Mouse (Mus musculus): ENCODE data around the gene Dpp6.

The Dpp6 gene

DNA sequence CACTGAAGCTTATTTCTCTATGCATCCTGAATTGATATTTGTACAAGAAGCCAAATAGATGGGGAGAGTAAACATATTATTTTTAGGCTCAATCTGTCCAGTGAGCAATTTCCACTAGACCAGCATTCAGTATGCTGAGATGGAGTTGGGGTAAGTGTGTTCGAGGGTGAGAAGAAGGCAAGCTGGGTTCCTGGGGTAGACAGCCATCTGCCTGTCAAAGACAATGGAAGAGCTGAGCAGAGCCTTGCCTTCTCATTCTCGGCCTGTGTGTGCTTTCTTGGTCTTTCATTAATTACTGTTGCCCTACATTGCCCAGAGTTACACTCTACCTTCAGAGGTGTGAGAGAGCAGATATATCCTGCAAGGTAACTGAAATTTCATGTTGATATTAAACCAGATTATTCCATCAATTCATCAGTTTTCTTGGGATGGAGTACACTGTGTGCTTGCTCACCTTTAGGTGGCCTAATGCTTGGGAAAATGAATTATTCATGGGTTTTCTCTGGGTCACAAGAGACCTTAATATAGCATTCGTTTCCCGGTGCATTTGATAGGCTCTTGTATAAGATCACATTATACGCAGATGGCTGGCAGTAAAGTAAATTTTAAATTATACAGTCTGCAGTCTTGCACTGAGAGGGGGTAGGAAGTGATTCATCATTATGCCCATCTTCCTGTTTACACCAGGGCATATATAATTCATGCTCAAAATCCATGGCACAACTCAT lies 374.4 kb downstream of the Dpp6 start:
- DNase-seq (ENCODE audit: inconsistent age in 2 of 2, low spot score in 1 of 2) = no peak

DNA sequence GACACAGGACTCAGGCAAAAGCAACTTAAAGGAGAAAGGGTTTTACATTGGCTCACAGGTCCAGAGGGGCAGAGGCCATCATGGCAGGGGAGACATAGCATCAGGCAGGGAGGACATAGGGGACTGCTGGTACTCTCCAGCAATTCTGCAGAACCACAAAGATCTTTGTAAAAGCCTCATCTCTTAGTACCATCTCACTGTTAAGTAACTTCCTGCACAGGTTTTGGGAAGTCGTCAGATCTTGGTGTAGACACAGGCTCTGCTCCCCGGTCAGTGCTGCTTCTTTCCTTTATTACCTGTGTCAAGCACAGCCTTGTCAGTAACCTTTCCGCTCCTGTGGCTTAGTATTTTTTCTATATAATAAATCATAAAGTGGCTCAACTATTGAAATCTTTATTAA lies 377.2 kb downstream of the Dpp6 start:
- no peak for DNase-seq (ENCODE audit: inconsistent age in 2 of 2, low spot score in 1 of 2)

DNA sequence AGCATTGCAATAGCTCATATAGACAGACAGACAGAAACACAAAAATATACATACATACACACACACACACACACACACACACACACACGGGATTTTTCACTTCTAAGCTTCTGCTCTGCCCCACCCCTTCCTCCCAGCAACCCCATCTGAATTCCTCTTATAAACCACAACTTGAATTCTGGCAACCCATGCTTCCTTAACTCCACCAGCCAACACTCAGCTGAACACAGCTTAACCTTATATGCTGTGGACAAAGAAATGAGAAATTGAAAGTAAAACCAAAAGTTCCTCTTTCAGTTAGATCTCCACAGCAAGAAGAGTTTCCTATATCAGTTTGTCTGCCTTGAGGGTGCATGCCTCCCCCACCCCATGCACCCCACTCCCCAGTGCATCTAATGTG lies 378.0 kb downstream of the Dpp6 start:
- no peak for DNase-seq (ENCODE audit: inconsistent age in 2 of 2, low spot score in 1 of 2)

DNA sequence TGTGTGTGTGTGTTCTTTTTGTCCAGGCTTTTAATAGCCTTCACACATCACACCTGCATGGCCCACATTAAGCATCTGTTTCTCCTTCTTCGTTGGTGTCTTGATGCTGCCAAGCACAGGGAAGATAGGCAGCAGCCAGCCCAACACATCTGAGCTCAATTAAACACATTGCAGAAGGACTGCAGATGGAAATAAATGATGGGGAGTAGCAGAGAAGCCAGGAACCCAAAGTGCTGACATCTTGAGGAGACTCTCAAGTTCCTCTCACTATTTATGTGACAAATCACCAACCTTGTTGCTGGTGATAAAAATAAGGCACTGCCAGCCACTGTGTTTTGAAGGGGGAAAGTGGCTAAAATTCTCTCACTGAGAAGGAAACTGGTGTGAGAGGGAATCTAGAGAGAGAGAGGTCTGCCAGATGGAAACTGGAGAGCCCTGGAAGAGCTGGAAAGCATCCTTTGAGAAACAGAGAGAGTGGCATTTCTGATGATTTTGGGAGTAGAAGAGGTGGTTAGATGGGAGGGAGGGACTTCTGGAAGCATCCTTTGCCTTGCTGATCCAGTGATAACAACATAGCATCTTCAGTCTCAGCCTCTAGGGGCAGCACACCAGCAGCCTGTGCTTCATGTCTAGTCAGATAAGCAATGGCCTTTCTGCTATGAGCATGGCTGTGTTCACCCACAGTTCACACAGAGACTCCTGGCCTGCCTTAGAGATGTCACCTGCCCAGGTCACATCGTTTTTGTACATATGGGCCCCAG lies 383.8 kb downstream of the Dpp6 start:
- DNase-seq (ENCODE audit: inconsistent age in 2 of 2, low spot score in 1 of 2) = no peak

DNA sequence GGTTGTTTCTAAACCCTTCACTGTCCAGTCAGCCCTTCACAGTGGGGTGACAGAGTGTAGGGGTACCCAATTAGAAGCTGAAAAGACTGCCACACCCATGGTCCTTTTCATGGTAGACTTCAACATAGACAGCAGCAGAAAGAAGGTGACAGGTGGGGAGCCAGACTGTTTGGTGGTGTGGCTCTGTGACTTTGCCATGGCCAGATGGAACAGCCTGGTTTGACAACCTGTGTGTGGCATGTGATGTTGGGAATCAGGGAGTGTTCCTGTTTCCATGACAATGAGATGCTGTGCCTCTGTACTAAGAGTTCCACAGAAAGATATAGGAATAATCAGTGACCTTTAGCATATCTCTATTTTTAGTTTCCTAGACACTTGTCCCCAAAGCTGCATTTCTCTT lies 386.1 kb downstream of the Dpp6 start:
- DNase-seq (ENCODE audit: inconsistent age in 2 of 2, low spot score in 1 of 2) = no peak

DNA sequence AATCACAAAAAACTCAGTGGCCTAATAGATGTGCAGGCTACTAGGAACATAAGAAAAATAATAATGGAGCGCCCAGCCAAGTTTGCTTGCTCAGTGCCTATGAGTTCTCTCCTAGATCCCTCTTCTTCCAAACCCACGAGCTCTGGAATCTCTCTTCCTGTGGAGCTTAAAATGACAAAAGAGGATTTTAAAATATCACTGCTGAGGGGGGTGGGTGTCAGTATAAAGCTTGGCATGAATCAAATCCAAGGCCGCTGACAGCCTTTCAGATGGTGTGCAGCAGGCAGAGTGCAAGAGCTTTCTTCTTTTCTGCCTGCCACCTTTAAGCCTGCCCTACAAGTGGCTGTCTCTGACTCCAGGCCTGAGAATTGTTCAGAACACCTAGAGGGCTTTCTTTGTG lies 387.7 kb downstream of the Dpp6 start:
- peak in 1 of 2 experiments; percentile 39 for DNase-seq (ENCODE audit: inconsistent age in 2 of 2, low spot score in 1 of 2)

DNA sequence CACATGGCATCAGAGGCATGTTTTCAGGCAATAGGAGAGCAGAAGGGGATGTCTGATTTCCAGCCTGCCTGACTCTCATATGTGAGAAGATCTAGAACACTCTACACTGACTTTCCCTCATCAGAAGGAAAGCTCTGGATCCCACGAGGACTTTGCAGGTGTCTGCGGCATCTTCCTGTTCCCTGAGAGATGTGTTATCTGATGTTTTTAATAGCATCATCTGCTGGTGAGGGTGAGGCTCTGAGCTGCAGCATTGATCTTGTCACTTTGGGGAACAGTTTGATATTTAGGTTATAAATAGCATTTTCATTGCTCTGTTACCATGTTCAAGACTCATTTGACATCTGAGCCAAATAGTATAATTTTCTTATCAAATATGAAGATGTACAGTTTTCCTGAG lies 388.8 kb downstream of the Dpp6 start:
- DNase-seq (ENCODE audit: inconsistent age in 2 of 2, low spot score in 1 of 2) = no peak

DNA sequence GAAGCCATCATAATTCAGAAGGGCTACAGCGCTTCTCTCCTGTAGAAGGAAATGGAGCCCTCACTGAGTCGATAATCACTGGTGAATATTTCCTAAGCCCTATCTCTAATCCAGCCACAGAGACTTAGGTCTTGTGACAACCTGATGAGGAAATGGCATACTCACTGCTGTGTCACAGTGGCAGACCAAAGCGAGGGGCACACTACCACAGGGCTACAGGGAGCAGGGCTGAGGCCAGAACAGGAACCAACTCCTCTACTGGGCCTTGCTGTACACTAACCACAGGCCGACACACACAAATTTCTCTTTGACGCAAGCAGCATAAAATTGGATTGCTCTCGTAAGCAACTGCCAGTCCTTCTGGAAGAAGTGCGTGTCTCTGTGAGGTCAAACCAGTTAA lies 389.2 kb downstream of the Dpp6 start:
- DNase-seq (ENCODE audit: inconsistent age in 2 of 2, low spot score in 1 of 2) = no peak

DNA sequence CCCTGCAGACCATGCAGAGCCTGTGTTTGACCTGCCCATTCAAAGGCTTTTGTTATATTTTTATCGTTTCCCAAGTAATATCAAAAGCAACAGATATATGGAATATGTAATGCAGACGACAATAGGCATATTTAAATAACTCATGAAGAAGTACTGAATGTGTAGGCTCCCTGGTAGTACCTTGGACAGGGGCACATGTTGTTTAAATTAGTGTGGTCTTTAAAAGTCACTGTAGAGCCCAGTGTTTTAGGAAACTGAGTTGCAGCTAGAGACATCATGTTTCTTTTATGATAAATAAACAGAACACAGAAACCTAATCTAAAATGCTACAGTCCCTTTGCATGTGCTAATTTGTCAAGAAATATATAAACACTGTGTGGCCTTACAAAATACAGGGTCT lies 403.1 kb downstream of the Dpp6 start:
- DNase-seq (ENCODE audit: inconsistent age in 2 of 2, low spot score in 1 of 2) = no peak

DNA sequence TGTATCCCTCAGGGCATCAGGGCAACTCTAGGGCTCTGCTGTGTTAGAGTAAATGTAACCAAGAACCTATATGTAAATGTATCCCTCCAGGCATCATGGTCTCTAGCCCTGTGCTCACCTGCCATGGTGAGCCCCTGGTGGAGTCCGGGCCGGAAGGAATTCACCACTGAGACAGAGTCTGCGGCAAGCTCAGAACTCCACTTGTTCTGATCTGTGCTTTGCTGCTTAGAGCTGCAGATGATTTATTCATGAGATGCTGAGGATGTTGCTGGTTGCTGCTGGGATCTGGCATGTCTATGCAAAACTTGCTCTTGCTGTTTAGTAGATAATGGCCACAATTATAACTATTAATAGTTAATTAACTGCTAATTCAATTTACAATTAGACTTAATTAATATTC lies 425.1 kb downstream of the Dpp6 start:
- no peak for DNase-seq (ENCODE audit: inconsistent age in 2 of 2, low spot score in 1 of 2)

DNA sequence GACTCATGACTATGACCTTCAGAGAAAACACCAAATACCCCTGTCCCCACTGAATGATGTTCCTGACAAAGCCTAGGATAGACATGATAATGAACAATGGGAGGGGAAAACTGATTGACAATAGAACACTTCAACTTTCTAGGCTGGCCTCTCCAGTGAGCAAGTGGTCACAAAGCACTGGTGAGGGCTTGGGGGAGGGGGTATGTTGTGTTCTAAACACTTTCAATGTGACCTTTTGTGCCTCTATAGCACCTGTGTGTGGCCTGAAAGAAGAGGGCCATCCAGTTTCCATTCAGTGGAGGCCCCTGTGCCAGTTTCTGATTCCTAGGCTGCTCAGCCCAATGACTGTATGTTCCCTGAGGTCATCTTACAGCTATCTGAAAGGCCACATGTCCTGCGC lies 426.2 kb downstream of the Dpp6 start:
- DNase-seq (ENCODE audit: inconsistent age in 2 of 2, low spot score in 1 of 2) = no peak

DNA sequence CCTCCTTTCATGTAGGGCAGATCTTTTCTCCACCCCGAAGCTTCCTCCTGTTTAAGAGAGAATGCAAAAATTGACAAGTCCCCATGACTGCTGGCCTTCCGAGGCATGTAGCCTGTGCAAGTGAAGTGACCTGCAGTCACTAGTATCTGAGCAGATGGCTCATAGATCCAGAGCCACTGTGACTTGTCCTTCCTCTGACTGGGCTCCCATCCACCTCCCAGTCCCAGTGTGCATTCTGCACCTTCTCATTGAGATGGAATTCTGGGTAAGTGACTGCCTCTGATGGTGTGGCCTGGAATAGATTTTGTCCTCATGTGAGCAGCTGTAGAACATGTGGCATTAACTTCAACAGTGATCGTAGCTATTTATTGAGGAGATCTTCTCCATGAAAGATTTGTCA lies 430.8 kb downstream of the Dpp6 start:
- no peak for DNase-seq (ENCODE audit: inconsistent age in 2 of 2, low spot score in 1 of 2)

DNA sequence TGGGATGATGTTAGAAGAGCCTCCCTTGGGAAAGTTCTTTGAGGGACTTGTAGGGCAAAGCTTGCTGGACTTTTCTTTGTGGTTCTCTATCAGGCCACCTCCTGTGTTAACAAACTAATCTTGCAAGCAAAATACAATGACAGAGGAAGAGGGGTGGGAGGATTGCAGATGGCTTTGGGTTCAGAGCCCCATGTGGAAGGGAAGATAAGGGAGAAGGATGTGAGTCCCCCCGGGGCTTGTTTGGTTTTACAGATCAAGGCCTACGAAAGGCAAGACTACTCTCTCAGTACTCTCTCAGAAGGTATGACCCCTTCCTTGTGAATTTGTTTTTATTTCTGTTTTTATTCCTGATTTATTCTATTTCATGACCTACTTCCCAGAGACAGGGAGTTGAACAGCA lies 431.7 kb downstream of the Dpp6 start:
- DNase-seq (ENCODE audit: inconsistent age in 2 of 2, low spot score in 1 of 2) = no peak

DNA sequence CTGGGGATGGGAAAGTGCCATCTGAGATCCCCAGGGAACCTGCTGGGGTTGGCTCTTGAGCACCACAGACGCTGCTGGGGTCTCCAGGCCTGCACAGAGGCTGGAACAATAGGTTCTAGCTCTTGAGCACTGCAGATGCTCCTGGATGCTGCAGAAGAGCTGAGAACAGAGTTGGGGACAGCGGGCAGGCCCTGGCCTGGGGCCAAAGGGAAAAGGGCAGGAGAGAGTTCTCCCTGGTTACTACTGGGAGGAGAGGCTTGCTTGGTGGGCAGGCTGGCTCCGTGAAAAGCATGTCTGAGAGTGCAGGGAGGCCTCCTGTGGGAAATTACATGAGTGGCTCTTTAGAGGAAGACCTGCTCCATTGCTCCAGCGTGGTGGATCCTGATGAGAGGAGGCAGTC lies 432.9 kb downstream of the Dpp6 start:
- DNase-seq (ENCODE audit: inconsistent age in 2 of 2, low spot score in 1 of 2) = peak; percentile 47 to 56

DNA sequence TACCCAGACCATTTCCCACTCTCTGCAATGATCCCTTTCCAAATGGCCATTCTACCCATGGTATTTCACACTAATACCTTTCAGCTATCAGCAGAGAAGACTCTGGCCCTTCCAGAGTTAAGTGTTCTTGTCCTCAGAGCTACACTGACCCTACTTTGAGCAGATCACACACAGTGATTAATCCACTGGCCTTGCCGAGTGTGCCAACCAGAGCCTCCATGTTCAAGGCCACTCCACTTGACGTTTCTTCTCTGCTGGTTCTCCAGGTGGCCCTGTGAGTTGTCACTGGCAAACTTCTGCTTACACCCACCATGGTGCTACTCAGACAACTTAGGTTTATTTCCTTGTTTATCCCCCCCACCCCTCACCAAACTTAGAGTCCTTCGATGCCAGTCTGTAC lies 433.9 kb downstream of the Dpp6 start:
- DNase-seq (ENCODE audit: inconsistent age in 2 of 2, low spot score in 1 of 2) = peak; percentile 85 to 89

DNA sequence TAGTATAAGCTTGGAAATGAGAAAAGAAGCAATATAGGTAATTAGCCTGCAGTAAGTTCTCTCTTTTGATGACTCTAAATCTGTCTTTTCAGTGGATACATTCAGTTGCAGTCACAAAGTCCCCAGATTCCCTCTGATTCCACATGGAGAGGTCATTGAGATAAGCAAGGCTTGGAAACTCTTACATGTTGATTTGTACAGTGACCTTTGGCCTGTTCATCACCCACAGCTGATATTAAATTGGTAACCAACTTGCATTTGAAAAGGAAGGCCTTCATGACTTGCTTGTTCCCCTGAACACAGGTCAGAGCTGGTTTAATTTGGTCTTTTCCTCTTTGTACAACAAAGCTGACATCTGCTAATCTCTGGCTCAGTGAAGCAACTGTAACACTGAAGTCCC lies 434.4 kb downstream of the Dpp6 start:
- peak; percentile 36 to 77 for DNase-seq (ENCODE audit: inconsistent age in 2 of 2, low spot score in 1 of 2)

DNA sequence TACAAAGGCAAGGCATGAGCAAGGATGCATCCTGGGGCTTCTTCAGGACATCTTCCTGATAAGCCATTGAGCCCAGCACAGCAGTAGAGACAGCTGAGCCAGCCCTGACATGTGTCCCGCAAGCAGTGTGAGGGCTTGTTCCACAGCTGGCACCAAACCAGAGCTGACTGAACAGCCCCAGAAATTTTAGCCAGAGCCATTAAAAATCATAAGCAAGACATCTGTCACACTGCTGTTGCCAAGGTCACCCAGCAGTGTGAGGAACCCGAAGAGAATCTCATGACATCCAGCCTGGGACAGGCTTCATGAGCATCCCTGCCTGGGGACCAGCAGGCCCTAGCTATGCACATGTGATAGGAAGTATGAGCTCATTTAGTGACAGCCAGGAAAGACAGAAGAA lies 438.2 kb downstream of the Dpp6 start:
- DNase-seq (ENCODE audit: inconsistent age in 2 of 2, low spot score in 1 of 2) = peak; percentile 33 to 63

DNA sequence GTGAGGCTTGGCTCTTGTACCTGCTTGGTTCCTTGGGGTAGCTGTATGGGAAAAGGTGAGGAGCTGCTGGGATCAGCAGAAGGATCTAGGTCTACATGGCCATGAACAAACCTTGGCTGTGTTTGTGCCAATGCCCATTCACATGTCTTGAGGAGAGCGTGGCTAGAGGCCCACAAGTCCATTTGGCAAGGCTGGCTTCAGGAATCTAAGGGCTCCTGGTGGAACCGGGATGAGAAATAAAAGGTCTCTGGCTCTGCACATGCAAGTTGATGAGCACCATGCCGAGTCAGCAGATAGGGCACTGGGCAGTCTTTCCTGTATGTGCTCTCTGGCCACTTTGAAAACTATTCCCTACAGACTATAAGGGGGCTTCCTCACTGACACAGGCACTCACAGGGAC lies 441.6 kb downstream of the Dpp6 start:
- DNase-seq (ENCODE audit: inconsistent age in 2 of 2, low spot score in 1 of 2) = no peak

DNA sequence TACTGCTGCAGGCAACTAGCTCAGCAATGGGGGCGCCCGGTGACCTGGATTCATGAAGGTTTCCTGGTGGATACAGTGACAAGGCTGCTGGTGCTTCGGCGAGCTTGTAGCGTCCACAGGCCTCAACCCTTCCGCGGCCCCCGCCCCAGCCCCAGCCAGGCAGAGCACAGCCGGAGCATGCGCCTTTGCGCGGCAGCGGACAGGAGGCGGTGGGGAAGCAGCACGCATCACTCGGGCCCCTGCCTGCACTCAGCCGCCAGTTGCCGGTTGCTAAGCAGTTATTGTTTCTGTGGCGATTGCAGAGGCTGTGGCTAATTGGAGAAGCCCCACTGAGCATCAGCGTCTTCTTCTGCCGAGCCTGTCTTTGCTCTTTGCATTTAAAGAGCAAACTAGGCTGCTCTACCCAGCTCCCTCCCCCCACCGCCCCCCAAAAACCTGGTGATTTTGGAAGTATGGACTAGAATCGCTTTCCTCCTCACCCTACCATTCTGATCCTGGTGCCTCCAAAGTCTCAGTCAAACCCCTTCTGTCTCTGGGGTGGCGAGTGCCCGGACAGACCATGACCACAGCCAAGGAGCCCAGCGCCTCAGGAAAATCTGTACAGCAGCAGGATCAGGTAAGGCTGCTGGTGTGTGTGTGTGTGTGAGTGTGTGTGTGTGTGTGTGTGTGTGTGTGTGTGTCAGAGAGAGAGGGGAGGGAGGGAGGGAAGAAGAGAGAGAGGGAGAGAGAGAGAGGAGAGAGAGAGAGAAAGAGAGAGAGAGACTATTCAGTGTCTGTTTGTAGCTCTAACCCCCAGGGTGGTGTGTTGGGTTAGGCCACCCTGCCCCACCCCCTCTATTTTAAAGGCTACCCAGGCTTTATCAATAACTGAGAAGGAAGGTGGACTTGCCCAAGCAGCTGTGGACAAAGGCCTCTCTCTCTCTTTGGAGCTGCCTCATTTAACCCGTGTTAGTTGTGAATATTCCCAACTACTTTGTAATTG lies 445.0 kb downstream of the Dpp6 start:
- DNase-seq (ENCODE audit: inconsistent age in 2 of 2, low spot score in 1 of 2) = no peak

DNA sequence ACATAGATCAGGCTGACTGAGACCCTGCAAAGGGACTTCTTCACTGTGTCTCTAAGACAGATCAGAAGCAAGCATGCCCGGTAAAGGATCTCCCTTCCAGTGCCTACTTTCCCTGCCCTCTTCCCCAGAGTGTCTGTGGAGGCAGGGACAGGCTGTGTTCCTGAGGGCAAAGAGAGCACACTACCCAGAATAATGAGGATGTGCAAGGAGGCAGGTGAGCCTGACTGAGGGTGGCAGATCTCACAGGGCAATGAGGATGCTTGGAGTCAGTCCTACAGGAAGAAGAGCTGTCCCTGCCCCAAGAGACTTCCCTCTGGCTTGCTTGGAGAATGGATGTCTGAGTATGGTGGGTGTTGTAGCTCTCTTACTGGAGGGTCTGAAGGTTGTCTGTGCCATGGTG lies 445.7 kb downstream of the Dpp6 start:
- DNase-seq (ENCODE audit: inconsistent age in 2 of 2, low spot score in 1 of 2) = no peak

DNA sequence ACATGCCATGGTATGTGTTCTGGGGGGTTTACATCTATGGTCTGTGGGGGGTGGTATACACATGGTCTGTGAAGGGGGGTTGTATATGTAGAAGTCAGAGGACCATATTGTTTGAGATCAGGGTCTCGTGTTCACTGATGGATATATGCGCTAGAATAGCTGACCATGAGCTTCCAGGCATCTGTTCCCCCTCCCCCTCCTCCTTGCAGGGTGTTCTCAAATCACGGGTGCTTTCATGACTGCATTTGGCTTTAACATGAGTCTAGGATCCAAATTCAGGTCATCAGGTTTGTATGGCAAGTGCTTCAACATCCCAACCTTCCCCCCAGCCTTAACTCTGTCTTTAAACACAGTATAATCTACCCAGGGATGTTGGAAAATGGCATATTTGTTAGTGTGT lies 448.3 kb downstream of the Dpp6 start:
- DNase-seq (ENCODE audit: inconsistent age in 2 of 2, low spot score in 1 of 2) = no peak

DNA sequence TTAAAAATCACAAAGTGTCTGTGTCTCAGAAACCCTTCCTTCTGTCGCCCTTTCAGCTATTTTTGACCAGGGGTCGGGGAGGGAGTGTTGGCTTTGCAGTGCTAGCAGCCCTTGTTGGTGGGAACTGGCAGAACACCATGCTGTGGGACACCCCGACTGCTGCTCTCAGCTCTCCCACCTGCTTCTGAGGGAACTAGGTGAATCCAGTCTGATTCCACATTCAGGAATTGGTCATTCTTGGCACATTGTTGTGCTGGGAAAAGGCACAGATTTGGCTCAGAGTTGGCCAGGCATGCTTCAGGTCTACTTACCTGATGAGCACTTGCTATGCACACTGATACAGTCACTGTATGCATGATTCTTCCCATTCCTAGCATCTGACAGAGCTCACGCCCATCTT lies 454.3 kb downstream of the Dpp6 start:
- DNase-seq (ENCODE audit: inconsistent age in 2 of 2, low spot score in 1 of 2) = no peak
